In genomic region chr7:78595895-78596294, GRCm38 (mm10) we compare ENCODE assay signal across 8 mouse cellular contexts.
DNase-seq lines count a peak whose midpoint lies in the region; ATAC-seq lines count a peak whose summit lies in the region.

No protein-coding gene starts in this region.

- WGBS in intestine, embryonic 15.5 days, result 4% methylated on average over 4 of the region's 4 CpGs
- WGBS in midbrain, embryonic 15.5 days, result 6% methylated on average over 4 of the region's 4 CpGs

- intact Hi-C loops in left cerebral cortex, postnatal 4 days (cut with DNase I), result loop anchor here (5.0 kb wide), 1 partner anchor 171 kb away; no protein-coding TSS in a partner anchor

- H3K9me3 ChIP-seq in intestine, embryonic 15.5 days, result no peaks in the 10 kb centered on the region
- H3K9me3 ChIP-seq in midbrain, embryonic 15.5 days, result no peaks in the 10 kb centered on the region

- no peak overlapping the region for H3K4me2 ChIP-seq in intestine, embryonic 15.5 days (replicated peaks)
- H3K4me2 ChIP-seq in midbrain, embryonic 15.5 days, result no peak overlapping the region

- peak; percentile 71; the same call in 1 of the 2 replicates for ATAC-seq in intestine, embryonic 15.5 days
- ATAC-seq in midbrain, embryonic 15.5 days (replicated peaks), result peak; percentile 81

- no peaks in the 10 kb centered on the region for H3K36me3 ChIP-seq in intestine, embryonic 15.5 days
- H3K36me3 ChIP-seq in midbrain, embryonic 15.5 days (replicated peaks), result no peaks in the 10 kb centered on the region

- peaks cover 8% of the 10 kb centered on the region; the same call in 1 of the 2 replicates for H3K27me3 ChIP-seq in intestine, embryonic 15.5 days (replicated peaks)
- H3K27me3 ChIP-seq in midbrain, embryonic 15.5 days (replicated peaks), result 0 out of 2 replicates have a peak, but pooled peaks cover 5% of the 10 kb centered on the region

- H3K4me1 ChIP-seq in intestine, embryonic 15.5 days (replicated peaks), result no peaks in the 10 kb centered on the region
- peaks cover 19% of the 10 kb centered on the region for H3K4me1 ChIP-seq in midbrain, embryonic 15.5 days

- H3K4me3 ChIP-seq in intestine, embryonic 15.5 days (replicated peaks), result no peak overlapping the region
- H3K4me3 ChIP-seq in midbrain, embryonic 15.5 days, result no peak overlapping the region

- no peak overlapping the region for H3K27ac ChIP-seq in intestine, embryonic 15.5 days
- no peak overlapping the region for H3K27ac ChIP-seq in midbrain, embryonic 15.5 days

- peak; percentile 61 for DNase-seq in layer of hippocampus, adult 11-12 months (ENCODE audit: low spot score)
- no peak for DNase-seq in layer of hippocampus, adult 9-10 months (ENCODE audit: low spot score)
- DNase-seq in cerebellum, adult 8-10 months, result peak; percentile 76
- DNase-seq in forelimb bud, embryonic 11.5 days (ENCODE audit: low read depth, low spot score), result peak; percentile 61
- peak; percentile 66 for DNase-seq in left cerebral cortex, postnatal 4 days
- peak; percentile 4 to 9 for DNase-seq in spleen, postnatal 36 days (ENCODE audit: low spot score in 2 of 2)

- H3K9ac ChIP-seq in intestine, embryonic 15.5 days, result no peak overlapping the region
- no peak overlapping the region for H3K9ac ChIP-seq in midbrain, embryonic 15.5 days
